1 mouse cellular context compared by ENCODE assay signal in genomic region chr8:105935105-105935504, GRCm38 (mm10).
TF ChIP-seq lines count a peak whose summit lies in the region.

No protein-coding gene starts in this region.

TF ChIP-seq in myocyte, 11 proteins besides CTCF, POLR2A, EP300 and RAD21:
- TF ChIP-seq MYOD1 (IDR thresholded peaks at IDR 0.05; ENCODE audit: control insufficient read depth in 1 of 3, insufficient read length in 2 of 3, low read depth in 2 of 3) (no peak), POLR2AphosphoS2 (IDR thresholded peaks at IDR 0.05; ENCODE audit: insufficient read length, low read depth) (peak; percentile 15)
